Mouse (Mus musculus) neutrophil, adult 5-6 weeks (primary cell): ENCODE results near the gene Slc44a3. TPM values are rescaled to one million over a fixed set of nuclear protein-coding genes. Genes with fewer than 3 reads are reported as not detected.
A peak's percentile ranks its signal among the peaks of the same experiment; 100 is the strongest.
"Not testable (repeated sequence)": the region's sequence is repeated elsewhere in the genome, so short reads cannot be mapped to it uniquely, and the experiment has no call there.

Source experiments
- ATAC-seq: fragments of 151-379, 151-347 bp; 2 replicates; pipeline ENCODE4 v1.8.0; 2017; ENCODE audit warnings: mild to moderate bottlenecking, moderate TSS enrichment; ENCODE audit not compliant: insufficient number of reproducible peaks, poor library complexity, low FRiP score, severe bottlenecking; ENCODE audit errors: extremely low read depth
- total RNA-seq: library from RNA; stranded (forward); fragments of 200-1000 nt; gene quantifications from 2 replicates; pipeline ENCODE4 v1.2.3, GENCODE M21; 2017

The Slc44a3 gene
- total RNA-seq, 1 experiment from 2014 or later = not detected

- ATAC-seq = no peak
Measured at GRCm38 (mm10) chr3:121558861-121559260, 26.7 kb upstream of the Slc44a3 start.

GRCm38 (mm10) chr3:121556304-121556703, 24.1 kb upstream of the Slc44a3 start:
- no peak for ATAC-seq

GRCm38 (mm10) chr3:121553294-121553693, 21.1 kb upstream of the Slc44a3 start:
- no peak for ATAC-seq

- no peak for ATAC-seq
Measured at GRCm38 (mm10) chr3:121552723-121553122, 20.5 kb upstream of the Slc44a3 start.

GRCm38 (mm10) chr3:121550370-121550769, 18.2 kb upstream of the Slc44a3 start:
- ATAC-seq = peak; percentile 74

GRCm38 (mm10) chr3:121547851-121548624, 15.8 kb upstream of the Slc44a3 start:
- ATAC-seq = peak; percentile 13; the same call in 1 of the 2 replicates

- ATAC-seq = no peak
Measured at GRCm38 (mm10) chr3:121540621-121541020, 8.4 kb upstream of the Slc44a3 start.

- no peak for ATAC-seq
Measured at GRCm38 (mm10) chr3:121539871-121540431, 7.7 kb upstream of the Slc44a3 start.

GRCm38 (mm10) chr3:121538847-121539246, 6.6 kb upstream of the Slc44a3 start:
- not testable (repeated sequence) for ATAC-seq

- no peak for ATAC-seq
Measured at GRCm38 (mm10) chr3:121537996-121538395, 5.8 kb upstream of the Slc44a3 start.

- no peak for ATAC-seq
Measured at GRCm38 (mm10) chr3:121536803-121537202, 4.6 kb upstream of the Slc44a3 start.

GRCm38 (mm10) chr3:121535813-121536504, 3.8 kb upstream of the Slc44a3 start:
- ATAC-seq = peak; percentile 86

GRCm38 (mm10) chr3:121531370-121532148, 645 bp downstream of the Slc44a3 start:
- ATAC-seq = no peak

GRCm38 (mm10) chr3:121530546-121531258, 1.5 kb downstream of the Slc44a3 start:
- no peak for ATAC-seq

GRCm38 (mm10) chr3:121526096-121527093, 5.8 kb downstream of the Slc44a3 start:
- ATAC-seq = no peak

GRCm38 (mm10) chr3:121521633-121522125, 10.5 kb downstream of the Slc44a3 start:
- ATAC-seq = no peak

GRCm38 (mm10) chr3:121521123-121521522, 11.1 kb downstream of the Slc44a3 start:
- ATAC-seq = no peak
